Mouse (Mus musculus) C2C12 (cell line): Measurements from ENCODE around the gene Pds5b. TPM values are rescaled to one million over a fixed set of nuclear protein-coding genes. Genes with fewer than 3 reads are reported as not detected.
"Not testable (repeated sequence)": the region's sequence is repeated elsewhere in the genome, so short reads cannot be mapped to it uniquely, and the experiment has no call there.

Experiments
- H3K27me3 ChIP-seq: one replicate; pipeline ENCODE4 v1.6.1; 2011; ENCODE audit not compliant: control insufficient read depth, insufficient read depth, insufficient read length
- H3K36me3 ChIP-seq: one replicate; pipeline ENCODE4 v1.6.1; 2011; ENCODE audit not compliant: control insufficient read depth, insufficient read depth
- H3K4me3 ChIP-seq: one replicate; pipeline ENCODE4 v1.5.1; 2011; ENCODE audit warnings: mild to moderate bottlenecking, control low read depth; ENCODE audit not compliant: poor library complexity, insufficient read depth, severe bottlenecking
- H3K79me2 ChIP-seq: one replicate; pipeline ENCODE4 v1.6.1; 2011; ENCODE audit not compliant: control insufficient read depth, insufficient read depth
- H3K79me3 ChIP-seq: one replicate; pipeline ENCODE4 v1.6.1; 2011; ENCODE audit warnings: low read depth, control low read depth
- H3ac ChIP-seq: one replicate; pipeline ENCODE3; 2011; ENCODE audit warnings: low read depth; ENCODE audit not compliant: control insufficient read depth, insufficient read length
- CEBPB ChIP-seq: IDR thresholded peaks from one replicate; pipeline ENCODE4 v1.6.1; 2011; ENCODE audit warnings: low read depth, mild to moderate bottlenecking, control low read depth, moderate library complexity
- CTCF ChIP-seq: IDR thresholded peaks from one replicate; pipeline ENCODE4 v1.5.1; 2011; ENCODE audit not compliant: control insufficient read depth, insufficient read depth, insufficient read length
- FOSL1 ChIP-seq: IDR thresholded peaks from one replicate; pipeline ENCODE4 v1.8.0; 2011; ENCODE audit warnings: mild to moderate bottlenecking, low read length; ENCODE audit not compliant: poor library complexity, insufficient read depth, severe bottlenecking
- MAX ChIP-seq: IDR thresholded peaks from one replicate; pipeline ENCODE4 v1.6.1; 2011; ENCODE audit warnings: mild to moderate bottlenecking, control low read depth
- MYOD1 ChIP-seq: IDR thresholded peaks from one replicate; pipeline ENCODE4 v1.6.1; 2011; ENCODE audit warnings: low read depth; ENCODE audit not compliant: control insufficient read depth, insufficient read length
- MYOG ChIP-seq: IDR thresholded peaks from one replicate; pipeline ENCODE4 v1.6.1; 2011; ENCODE audit not compliant: control insufficient read depth, insufficient read length; ENCODE audit errors: extremely low read depth
- USF1 ChIP-seq: IDR thresholded peaks from one replicate; pipeline ENCODE4 v1.6.1; 2011; ENCODE audit warnings: low read depth, mild to moderate bottlenecking, control low read depth, moderate library complexity
- polyA plus RNA-seq: library from polyadenylated mRNA; unstranded; fragments of >200 nt; fragmentation: generic; extraction: Trizol; gene quantifications from one replicate; pipeline ENCODE4 v1.2.1, GENCODE M21; 2012; ENCODE audit warnings: missing spikeins

Gene Pds5b
- polyA plus RNA-seq, 1 experiment: 7.9 TPM

DNA sequence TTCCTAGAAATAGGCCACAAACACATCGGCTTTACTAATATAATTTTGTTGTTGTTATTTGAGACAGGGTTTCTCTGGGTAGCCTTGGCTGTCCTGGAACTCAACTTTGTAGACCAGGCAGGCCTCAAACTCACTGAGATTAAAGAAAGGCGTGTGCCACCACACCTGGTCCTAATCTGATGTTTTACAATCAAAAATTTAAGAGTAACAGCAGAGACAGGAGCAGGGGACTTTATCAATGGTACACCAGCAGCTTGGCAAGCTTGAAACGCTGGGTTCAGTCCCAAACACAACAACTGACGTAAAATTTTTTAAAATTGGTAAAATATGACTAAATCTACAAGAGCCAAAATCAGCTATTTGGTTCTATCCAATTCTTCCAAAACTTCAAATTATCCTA, 28.6 kb upstream of the Pds5b start:
- Histone ChIP-seq H3ac (no peak overlapping the region), H3K36me3 (peaks cover 94% of the 10 kb centered on the region), H3K27me3 (no peaks in the 10 kb centered on the region), H3K79me3 (peaks cover 8% of the 10 kb centered on the region), H3K4me3 (no peak overlapping the region), H3K79me2 (peaks cover 24% of the 10 kb centered on the region)
- TF ChIP-seq MYOG: no peak
- TF ChIP-seq FOSL1: no peak
- no peak for TF ChIP-seq CTCF
- TF ChIP-seq CEBPB: no peak

GRCm38 (mm10) chr5:150652578-150652977, 21.0 kb upstream of the Pds5b start:
- TF ChIP-seq MYOD1 (no peak), CTCF (no peak), MYOG (no peak), FOSL1 (no peak), CEBPB (no peak), MAX (no peak), USF1 (no peak)
- Histone ChIP-seq H3K27me3 (no peaks in the 10 kb centered on the region), H3K4me3 (no peak overlapping the region), H3ac (no peak overlapping the region), H3K79me2 (peaks cover 88% of the 10 kb centered on the region), H3K36me3 (peaks cover 57% of the 10 kb centered on the region), H3K79me3 (peaks cover 73% of the 10 kb centered on the region)

DNA sequence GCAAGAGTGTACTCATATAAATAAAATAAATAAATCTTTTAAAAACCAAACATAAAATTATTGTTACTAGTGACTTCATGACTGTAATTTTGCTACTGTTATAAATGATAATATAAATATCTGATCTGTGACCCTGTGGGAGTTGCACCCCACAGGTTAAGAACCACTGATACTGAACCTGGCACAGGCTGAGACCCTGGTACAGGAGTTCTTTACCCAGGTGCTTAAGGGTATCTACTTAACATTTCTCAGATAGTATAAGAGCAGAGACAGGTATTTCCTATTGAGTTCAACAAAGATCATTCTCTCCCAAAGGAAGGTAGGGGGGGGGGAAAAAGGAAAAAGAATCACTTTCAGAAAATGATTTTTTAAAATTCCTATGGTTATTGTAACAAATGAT, 19.0 kb upstream of the Pds5b start:
- peaks cover 54% of the 10 kb centered on the region for H3K36me3 ChIP-seq

GRCm38 (mm10) chr5:150659425-150659824, 14.1 kb upstream of the Pds5b start:
- peaks cover 94% of the 10 kb centered on the region for H3K79me3 ChIP-seq
- H3K4me3 ChIP-seq, H3ac ChIP-seq, H3K27me3 ChIP-seq: not testable (repeated sequence)
- H3K36me3 ChIP-seq: peaks cover 61% of the 10 kb centered on the region
- peaks cover 100% of the 10 kb centered on the region for H3K79me2 ChIP-seq

More for the DNA sequence above, 19.0 kb upstream of the Pds5b start:
- Histone ChIP-seq H3K79me2 (peaks cover 100% of the 10 kb centered on the region), H3K79me3 (peaks cover 88% of the 10 kb centered on the region), H3K27me3 (no peaks in the 10 kb centered on the region), H3ac (no peak overlapping the region), H3K4me3 (no peak overlapping the region)
- TF ChIP-seq FOSL1: no peak
- no peak for TF ChIP-seq MYOG
- TF ChIP-seq MAX: no peak
- TF ChIP-seq MYOD1: no peak
- no peak for TF ChIP-seq CEBPB
- TF ChIP-seq CTCF: no peak
- TF ChIP-seq USF1: no peak

GRCm38 (mm10) chr5:150660296-150660695, 13.2 kb upstream of the Pds5b start:
- Histone ChIP-seq H3K36me3 (peaks cover 53% of the 10 kb centered on the region), H3K79me3 (peaks cover 93% of the 10 kb centered on the region), H3K79me2 (peaks cover 100% of the 10 kb centered on the region)
- not testable (repeated sequence) for H3K27me3 ChIP-seq, H3ac ChIP-seq, H3K4me3 ChIP-seq

DNA sequence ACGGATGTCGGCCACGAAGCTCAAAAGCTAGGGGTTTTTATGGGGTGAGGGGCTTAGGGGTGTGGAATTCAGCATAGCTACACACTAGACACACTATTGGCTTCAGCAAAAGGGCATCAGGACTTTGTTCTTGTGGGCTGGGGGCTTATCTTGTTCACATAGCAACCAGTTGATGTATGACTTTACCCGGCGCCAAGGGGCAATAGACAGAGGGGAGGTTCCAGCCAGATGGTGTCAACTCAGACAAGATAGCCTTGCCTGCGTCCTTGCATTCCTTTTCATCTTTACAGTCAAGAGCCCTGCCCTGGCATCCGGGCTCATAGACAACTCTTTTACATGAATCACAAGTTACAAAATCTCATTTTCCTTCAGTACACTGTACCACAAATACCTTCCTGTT, 9.6 kb upstream of the Pds5b start:
- not testable (repeated sequence) for H3K27me3 ChIP-seq, H3K4me3 ChIP-seq, H3ac ChIP-seq
- peaks cover 26% of the 10 kb centered on the region for H3K36me3 ChIP-seq
- peaks cover 59% of the 10 kb centered on the region for H3K79me3 ChIP-seq
- H3K79me2 ChIP-seq: peaks cover 64% of the 10 kb centered on the region

- Histone ChIP-seq H3K4me3 (peak overlapping the region; percentile 96), H3K79me3 (peaks cover 52% of the 10 kb centered on the region), H3ac (peak overlapping the region; percentile 96), H3K36me3 (peaks cover 24% of the 10 kb centered on the region), H3K79me2 (peaks cover 56% of the 10 kb centered on the region), H3K27me3 (no peaks in the 10 kb centered on the region)
- no peak for TF ChIP-seq USF1
- TF ChIP-seq MYOG: no peak
- TF ChIP-seq MYOD1: no peak
- no peak for TF ChIP-seq FOSL1
- no peak for TF ChIP-seq CEBPB
- TF ChIP-seq CTCF: no peak
- no peak for TF ChIP-seq MAX
Observed at GRCm38 (mm10) chr5:150664794-150665131, 8.8 kb upstream of the Pds5b start.
